Mouse (Mus musculus): Measurements from ENCODE around the gene Piezo1. TPM values are rescaled to one million over a fixed set of nuclear protein-coding genes. Genes with fewer than 3 reads are reported as not detected.
A peak's percentile ranks its signal among the peaks of the same experiment; 100 is the strongest.

Gene Piezo1
- 107 TPM for polyA plus RNA-seq (2012; fragmentation: generic; extraction: Trizol)
- long read RNA-seq, experiment 1, partial matches to known transcripts, result 14 of 17 reads
- long read RNA-seq, experiment 1, other reads (novel, unspliced or antisense), result 1 of 17 reads
- long read RNA-seq, experiment 2, full-length matches to known transcripts, result 4 of 64 reads
- long read RNA-seq, experiment 2, partial matches to known transcripts, result 45 of 64 reads
- long read RNA-seq, experiment 2, other reads (novel, unspliced or antisense), result 15 of 64 reads

DNA sequence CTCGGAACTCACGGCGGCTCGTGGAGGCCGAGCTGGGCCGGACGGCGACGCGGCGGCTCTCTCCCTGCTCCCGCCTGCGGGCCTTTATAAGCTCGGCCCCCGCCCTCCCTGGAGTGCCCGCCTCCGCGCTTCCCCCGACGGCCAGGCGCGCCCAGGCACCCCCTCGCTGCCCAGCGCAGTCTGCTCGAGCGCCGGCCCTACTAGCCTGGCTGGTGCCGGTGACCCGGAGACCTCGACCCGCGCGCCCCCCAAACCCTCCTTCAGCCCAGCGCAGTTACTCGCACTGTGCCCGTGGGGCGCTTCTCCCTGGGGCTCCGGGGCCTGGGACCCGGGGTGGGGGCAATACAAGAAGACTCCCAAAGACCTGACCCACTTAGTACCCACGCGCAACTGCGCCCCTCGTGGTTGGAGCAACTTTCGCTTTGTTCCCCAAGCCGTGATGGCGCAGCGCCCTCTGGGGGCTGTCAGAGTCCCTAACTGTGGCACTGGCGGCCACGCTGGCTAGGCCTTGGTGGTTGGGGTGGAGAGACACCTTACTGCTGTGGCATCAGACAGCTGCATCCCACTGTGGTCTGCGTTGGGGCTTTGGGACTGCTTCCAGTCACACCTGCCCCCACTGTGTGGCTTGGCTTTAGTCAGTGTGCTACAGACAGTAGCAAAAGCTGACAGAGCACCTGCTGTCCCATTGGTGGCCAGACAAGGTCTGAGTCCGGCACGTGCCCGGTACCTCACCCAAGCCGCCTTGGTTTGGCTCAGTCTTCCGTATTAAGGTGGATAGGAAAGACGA is at the start of gene Piezo1:
Piezo1 (minus strand) TSS at position 65 of the 787 bp plus-strand sequence.
- Histone ChIP-seq H3K79me3 (ENCODE audit: low read depth) (peaks cover 34% of the 10 kb centered on the region), H3K27me3 (ENCODE audit: control insufficient read depth, insufficient read depth, insufficient read length) (no peaks in the 10 kb centered on the region), H3K4me3 (ENCODE audit: insufficient read depth, poor library complexity, severe bottlenecking) (peak within 1 kb of the TSS; percentile 65), H3K79me2 (ENCODE audit: control insufficient read depth, insufficient read depth) (peaks cover 46% of the 10 kb centered on the region), H3K36me3 (ENCODE audit: control insufficient read depth, insufficient read depth) (peaks cover 6% of the 10 kb centered on the region), H3ac (ENCODE audit: control insufficient read depth, insufficient read length, low read depth) (peak within 1 kb of the TSS; percentile 100)
- TF ChIP-seq MAX (IDR thresholded peaks at IDR 0.05) (peak; percentile 75), FOSL1 (IDR thresholded peaks at IDR 0.05; ENCODE audit: insufficient read depth, low read length, poor library complexity, severe bottlenecking) (no peak), MYOD1 (IDR thresholded peaks at IDR 0.05; ENCODE audit: control insufficient read depth, insufficient read length, low read depth) (peak; percentile 64), CEBPB (IDR thresholded peaks at IDR 0.05; ENCODE audit: low read depth) (no peak), MYOG (IDR thresholded peaks at IDR 0.05; ENCODE audit: control insufficient read depth, extremely low read depth, insufficient read length) (no peak), CTCF (IDR thresholded peaks at IDR 0.05; ENCODE audit: control insufficient read depth, insufficient read depth, insufficient read length) (peak; percentile 100), USF1 (IDR thresholded peaks at IDR 0.05; ENCODE audit: low read depth) (no peak)

GRCm38 (mm10) chr8:122600666-122601065 is 49.5 kb upstream of the Piezo1 start:
- Histone ChIP-seq H3ac (ENCODE audit: control insufficient read depth, insufficient read length, low read depth) (no peak overlapping the region), H3K79me3 (ENCODE audit: low read depth) (no peaks in the 10 kb centered on the region), H3K4me3 (ENCODE audit: insufficient read depth, poor library complexity, severe bottlenecking) (no peak overlapping the region), H3K36me3 (ENCODE audit: control insufficient read depth, insufficient read depth) (peaks cover 7% of the 10 kb centered on the region), H3K27me3 (ENCODE audit: control insufficient read depth, insufficient read depth, insufficient read length) (no peaks in the 10 kb centered on the region), H3K79me2 (ENCODE audit: control insufficient read depth, insufficient read depth) (no peaks in the 10 kb centered on the region)
- TF ChIP-seq MAX (IDR thresholded peaks at IDR 0.05) (no peak), FOSL1 (IDR thresholded peaks at IDR 0.05; ENCODE audit: insufficient read depth, low read length, poor library complexity, severe bottlenecking) (no peak), CTCF (IDR thresholded peaks at IDR 0.05; ENCODE audit: control insufficient read depth, insufficient read depth, insufficient read length) (no peak), CEBPB (IDR thresholded peaks at IDR 0.05; ENCODE audit: low read depth) (no peak), MYOG (IDR thresholded peaks at IDR 0.05; ENCODE audit: control insufficient read depth, extremely low read depth, insufficient read length) (no peak), MYOD1 (IDR thresholded peaks at IDR 0.05; ENCODE audit: control insufficient read depth, insufficient read length, low read depth) (no peak), USF1 (IDR thresholded peaks at IDR 0.05; ENCODE audit: low read depth) (no peak)

DNA sequence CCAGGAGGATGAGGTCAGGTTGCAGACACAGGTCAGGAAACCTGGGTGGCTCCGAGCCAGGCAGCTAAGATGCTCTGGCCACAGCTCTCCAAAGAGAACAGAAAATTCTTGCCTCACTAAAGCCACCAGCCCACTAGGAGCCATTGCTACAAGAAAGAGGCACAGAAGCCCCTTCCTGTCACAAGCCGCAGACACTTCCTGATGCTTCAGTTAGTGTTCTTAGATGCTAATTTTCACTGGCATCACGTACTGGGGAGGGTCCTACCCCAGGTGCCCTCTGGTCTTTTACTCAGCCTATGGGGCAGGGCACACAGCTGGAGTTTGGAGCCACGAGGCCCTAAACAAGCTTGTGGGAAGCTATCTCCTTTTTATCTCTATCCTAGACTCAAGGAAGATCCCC is 44.9 kb upstream of the Piezo1 start:
- Histone ChIP-seq H3K79me3 (ENCODE audit: low read depth) (no peaks in the 10 kb centered on the region), H3ac (ENCODE audit: control insufficient read depth, insufficient read length, low read depth) (no peak overlapping the region), H3K36me3 (ENCODE audit: control insufficient read depth, insufficient read depth) (peaks cover 7% of the 10 kb centered on the region), H3K4me3 (ENCODE audit: insufficient read depth, poor library complexity, severe bottlenecking) (no peak overlapping the region), H3K79me2 (ENCODE audit: control insufficient read depth, insufficient read depth) (no peaks in the 10 kb centered on the region), H3K27me3 (ENCODE audit: control insufficient read depth, insufficient read depth, insufficient read length) (no peaks in the 10 kb centered on the region)
- TF ChIP-seq MYOD1 (IDR thresholded peaks at IDR 0.05; ENCODE audit: control insufficient read depth, insufficient read length, low read depth) (no peak), CEBPB (IDR thresholded peaks at IDR 0.05; ENCODE audit: low read depth) (no peak), FOSL1 (IDR thresholded peaks at IDR 0.05; ENCODE audit: insufficient read depth, low read length, poor library complexity, severe bottlenecking) (no peak), CTCF (IDR thresholded peaks at IDR 0.05; ENCODE audit: control insufficient read depth, insufficient read depth, insufficient read length) (no peak), MAX (IDR thresholded peaks at IDR 0.05) (no peak), USF1 (IDR thresholded peaks at IDR 0.05; ENCODE audit: low read depth) (no peak), MYOG (IDR thresholded peaks at IDR 0.05; ENCODE audit: control insufficient read depth, extremely low read depth, insufficient read length) (no peak)

GRCm38 (mm10) chr8:122593783-122594507 is 42.8 kb upstream of the Piezo1 start:
- H3ac ChIP-seq (ENCODE audit: control insufficient read depth, insufficient read length, low read depth), result no peak overlapping the region
- H3K27me3 ChIP-seq (ENCODE audit: control insufficient read depth, insufficient read depth, insufficient read length), result no peaks in the 10 kb centered on the region
- H3K4me3 ChIP-seq (ENCODE audit: insufficient read depth, poor library complexity, severe bottlenecking), result no peak overlapping the region
- H3K36me3 ChIP-seq (ENCODE audit: control insufficient read depth, insufficient read depth), result no peaks in the 10 kb centered on the region
- TF ChIP-seq MYOG (IDR thresholded peaks at IDR 0.05; ENCODE audit: control insufficient read depth, extremely low read depth, insufficient read length) (no peak), FOSL1 (IDR thresholded peaks at IDR 0.05; ENCODE audit: insufficient read depth, low read length, poor library complexity, severe bottlenecking) (no peak), MYOD1 (IDR thresholded peaks at IDR 0.05; ENCODE audit: control insufficient read depth, insufficient read length, low read depth) (no peak), USF1 (IDR thresholded peaks at IDR 0.05; ENCODE audit: low read depth) (no peak), CTCF (IDR thresholded peaks at IDR 0.05; ENCODE audit: control insufficient read depth, insufficient read depth, insufficient read length) (no peak)
- H3K79me3 ChIP-seq (ENCODE audit: low read depth), result no peaks in the 10 kb centered on the region
- no peaks in the 10 kb centered on the region for H3K79me2 ChIP-seq (ENCODE audit: control insufficient read depth, insufficient read depth)

DNA sequence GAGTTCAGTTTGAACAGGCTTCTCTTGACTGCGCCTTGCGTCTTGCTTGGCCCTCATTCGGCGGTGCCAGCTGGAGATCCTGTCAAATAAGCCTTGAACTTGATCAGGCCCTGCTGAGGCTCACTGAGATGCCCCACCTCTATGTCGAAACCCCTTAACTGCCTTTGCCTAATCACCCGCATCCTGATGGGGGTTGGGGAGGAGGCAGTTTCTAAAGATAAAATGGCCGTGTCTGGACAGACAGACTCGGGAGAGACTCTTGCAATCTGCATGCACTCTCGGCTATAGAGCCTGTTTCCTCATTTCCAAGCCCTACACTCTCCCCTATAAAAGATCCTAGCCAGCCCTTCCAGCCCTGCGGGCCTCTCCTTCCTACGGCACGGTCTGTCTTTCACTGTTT is 42.1 kb upstream of the Piezo1 start:
- Histone ChIP-seq H3K4me3 (ENCODE audit: insufficient read depth, poor library complexity, severe bottlenecking) (no peak overlapping the region), H3K36me3 (ENCODE audit: control insufficient read depth, insufficient read depth) (no peaks in the 10 kb centered on the region), H3K27me3 (ENCODE audit: control insufficient read depth, insufficient read depth, insufficient read length) (no peaks in the 10 kb centered on the region), H3ac (ENCODE audit: control insufficient read depth, insufficient read length, low read depth) (no peak overlapping the region), H3K79me3 (ENCODE audit: low read depth) (no peaks in the 10 kb centered on the region), H3K79me2 (ENCODE audit: control insufficient read depth, insufficient read depth) (no peaks in the 10 kb centered on the region)
- TF ChIP-seq MYOG (IDR thresholded peaks at IDR 0.05; ENCODE audit: control insufficient read depth, extremely low read depth, insufficient read length) (no peak), CEBPB (IDR thresholded peaks at IDR 0.05; ENCODE audit: low read depth) (no peak), MYOD1 (IDR thresholded peaks at IDR 0.05; ENCODE audit: control insufficient read depth, insufficient read length, low read depth) (no peak), MAX (IDR thresholded peaks at IDR 0.05) (no peak), USF1 (IDR thresholded peaks at IDR 0.05; ENCODE audit: low read depth) (no peak), FOSL1 (IDR thresholded peaks at IDR 0.05; ENCODE audit: insufficient read depth, low read length, poor library complexity, severe bottlenecking) (no peak), CTCF (IDR thresholded peaks at IDR 0.05; ENCODE audit: control insufficient read depth, insufficient read depth, insufficient read length) (no peak)
